Mouse (Mus musculus) lung, postnatal 0 days (tissue): ENCODE data around the gene Gm20425. TPM values are rescaled to one million over a fixed set of nuclear protein-coding genes. Genes with fewer than 3 reads are reported as not detected.

Source experiments
- ATAC-seq: fragments of 200-750 bp; cut with Nextera tagmentation; 2 replicates; pipeline ENCODE4 v1.8.0; 2017; ENCODE audit warnings: moderate library complexity
- DNase-seq: peaks from one replicate; pipeline ENCODE4 v3.0.0-alpha.2; 2016; ENCODE audit warnings: low spot score
- H3K27ac ChIP-seq: fragments of 300-500 bp; sonication (generic); 2 replicates; pipeline ENCODE4 v1.5.1; 2014; ENCODE audit warnings: antibody characterized with exemption, mild to moderate bottlenecking, low read length, mixed read lengths
- H3K27me3 ChIP-seq: fragments of 300-500 bp; sonication (generic); replicated peaks from 2 replicates; pipeline ENCODE4 v1.6.1; 2014; ENCODE audit warnings: low read length, mixed read lengths; ENCODE audit not compliant: insufficient read depth
- H3K36me3 ChIP-seq: fragments of 300-500 bp; sonication (generic); 2 replicates; pipeline ENCODE4 v1.6.1; 2014; ENCODE audit warnings: low read length, mixed read lengths; ENCODE audit not compliant: insufficient read depth
- H3K4me1 ChIP-seq: fragments of 300-500 bp; sonication (generic); 2 replicates; pipeline ENCODE4 v1.6.1; 2014; ENCODE audit warnings: antibody characterized with exemption, low read depth, low read length, mixed read lengths; ENCODE audit not compliant: insufficient read depth
- H3K4me2 ChIP-seq: fragments of 300-500 bp; sonication (generic); replicated peaks from 2 replicates; pipeline ENCODE4 v1.6.1; 2014; ENCODE audit warnings: low read depth, mild to moderate bottlenecking, low read length, moderate library complexity, mixed read lengths
- H3K4me3 ChIP-seq: fragments of 300-500 bp; sonication (generic); 2 replicates; pipeline ENCODE4 v1.5.1; 2014; ENCODE audit warnings: low read depth, low read length
- H3K9ac ChIP-seq: fragments of 300-500 bp; sonication (generic); replicated peaks from 2 replicates; pipeline ENCODE4 v1.6.1; 2014; ENCODE audit warnings: low read depth, mild to moderate bottlenecking
- H3K9me3 ChIP-seq: fragments of 300-500 bp; sonication (generic); 2 replicates; pipeline ENCODE4 v1.6.1; 2016; ENCODE audit warnings: low read length, mixed read lengths
- CTCF ChIP-seq: IDR thresholded peaks from 2 replicates; pipeline ENCODE4 v1.5.1; 2016; ENCODE audit warnings: antibody characterized with exemption, mild to moderate bottlenecking
- EP300 ChIP-seq: IDR thresholded peaks from 2 replicates; pipeline ENCODE4 v1.6.1; 2016; ENCODE audit warnings: antibody characterized with exemption, mild to moderate bottlenecking, control low read depth
- WGBS: fragments of 180-500 bp; shearing (Covaris S2); extraction: QIAGEN DNeasy Blood & Tissue Kit; methylation state at CpG from one replicate; pipeline ENCODE4 v1.1.7; 2014; 5-methylcytosine and 5-hydroxymethylcytosine counted together
- polyA plus RNA-seq: library from polyadenylated mRNA; unstranded; fragments of >200 nt; fragmentation: Nextera tagmentation; extraction: Ambion mirVana; gene quantifications from 2 replicates; pipeline ENCODE4 v1.2.1, GENCODE M21; 2015

Gm20425 gene
- polyA plus RNA-seq, 1 experiment from 2014 or later = 7.3 TPM

- 67% methylated on average over 5 of the region's 5 CpGs for WGBS
- no peak for TF ChIP-seq CTCF
- TF ChIP-seq EP300 = no peak
- H3K9ac ChIP-seq = no peak overlapping the region
- no peak for DNase-seq
- 0 out of 2 replicates have a peak, but pooled peaks cover 3% of the 10 kb centered on the region for H3K9me3 ChIP-seq
- ATAC-seq = no peak
- no peaks in the 10 kb centered on the region for H3K4me1 ChIP-seq
- no peak overlapping the region for H3K4me2 ChIP-seq
- H3K4me3 ChIP-seq = no peak overlapping the region
- no peak overlapping the region for H3K27ac ChIP-seq
- H3K36me3 ChIP-seq = no peaks in the 10 kb centered on the region
- no peaks in the 10 kb centered on the region for H3K27me3 ChIP-seq
These were observed 22.8 kb upstream of the Gm20425 start for GRCm38 (mm10) chr9:103252906-103253305.

- no peaks in the 10 kb centered on the region for H3K4me1 ChIP-seq
- no peak overlapping the region for H3K27ac ChIP-seq
- TF ChIP-seq EP300 (no peak), CTCF (no peak)
- no peak for DNase-seq
- no peaks in the 10 kb centered on the region for H3K27me3 ChIP-seq
- 0 out of 2 replicates have a peak, but pooled peaks cover 1% of the 10 kb centered on the region for H3K9me3 ChIP-seq
- H3K36me3 ChIP-seq = no peaks in the 10 kb centered on the region
- no peak overlapping the region for H3K4me3 ChIP-seq
- WGBS = 25% methylated on average over 4 of the region's 4 CpGs
- no peak overlapping the region for H3K9ac ChIP-seq
- no peak overlapping the region for H3K4me2 ChIP-seq
- ATAC-seq = no peak
These were observed 18.5 kb upstream of the Gm20425 start for GRCm38 (mm10) chr9:103248618-103249017.

- Histone ChIP-seq H3K4me3 (no peak overlapping the region), H3K27ac (no peak overlapping the region), H3K4me2 (no peak overlapping the region), H3K4me1 (no peaks in the 10 kb centered on the region), H3K9me3 (no peaks in the 10 kb centered on the region), H3K27me3 (no peaks in the 10 kb centered on the region), H3K36me3 (no peaks in the 10 kb centered on the region), H3K9ac (no peak overlapping the region)
- TF ChIP-seq EP300 (no peak), CTCF (peak; percentile 38)
- 80% methylated on average over 8 of the region's 8 CpGs for WGBS
- ATAC-seq (no peak), DNase-seq (no peak)
These were observed 16.5 kb upstream of the Gm20425 start for GRCm38 (mm10) chr9:103246526-103247168.

- H3K4me2 ChIP-seq = no peak overlapping the region
- DNase-seq (no peak), ATAC-seq (no peak)
- no peak overlapping the region for H3K27ac ChIP-seq
- no peak overlapping the region for H3K9ac ChIP-seq
- H3K4me1 ChIP-seq = no peaks in the 10 kb centered on the region
- TF ChIP-seq CTCF = no peak
- no peak for TF ChIP-seq EP300
- no peaks in the 10 kb centered on the region for H3K9me3 ChIP-seq
- H3K4me3 ChIP-seq = no peak overlapping the region
- no peaks in the 10 kb centered on the region for H3K36me3 ChIP-seq
- H3K27me3 ChIP-seq = no peaks in the 10 kb centered on the region
- WGBS = 93% methylated on average over 4 of the region's 4 CpGs
These were observed 13.5 kb upstream of the Gm20425 start for GRCm38 (mm10) chr9:103243640-103244039.

- no peaks in the 10 kb centered on the region for H3K4me1 ChIP-seq
- H3K27me3 ChIP-seq = no peaks in the 10 kb centered on the region
- 77% methylated on average over 2 of the region's 2 CpGs for WGBS
- TF ChIP-seq CTCF (no peak), EP300 (no peak)
- ATAC-seq (no peak), DNase-seq (no peak)
- no peaks in the 10 kb centered on the region for H3K36me3 ChIP-seq
- no peaks in the 10 kb centered on the region for H3K9me3 ChIP-seq
- no peak overlapping the region for H3K4me2 ChIP-seq
- no peak overlapping the region for H3K9ac ChIP-seq
- no peak overlapping the region for H3K4me3 ChIP-seq
- H3K27ac ChIP-seq = no peak overlapping the region
These were observed 11.1 kb upstream of the Gm20425 start for GRCm38 (mm10) chr9:103241206-103241605.

GRCm38 (mm10) chr9:103239471-103239870, 9.4 kb upstream of the Gm20425 start:
- no peak for ATAC-seq

More at GRCm38 (mm10) chr9:103239471-103239870, 9.4 kb upstream of the Gm20425 start:
- DNase-seq = no peak
- H3K36me3 ChIP-seq = no peaks in the 10 kb centered on the region
- 94% methylated on average over 6 of the region's 6 CpGs for WGBS
- no peak overlapping the region for H3K4me2 ChIP-seq
- H3K9ac ChIP-seq = no peak overlapping the region
- H3K27ac ChIP-seq = no peak overlapping the region
- H3K9me3 ChIP-seq = no peaks in the 10 kb centered on the region
- H3K4me3 ChIP-seq = no peak overlapping the region
- H3K4me1 ChIP-seq = peaks cover 6% of the 10 kb centered on the region; the same call in 1 of the 2 replicates
- TF ChIP-seq CTCF (no peak), EP300 (no peak)
- no peaks in the 10 kb centered on the region for H3K27me3 ChIP-seq
